Mouse (Mus musculus) embryo, embryonic 9.5 days (tissue): ENCODE measurements around the gene Gm20532.

Source experiments
- DNase-seq: peaks from one replicate; pipeline ENCODE4 v3.0.0-alpha.2; 2017; ENCODE audit errors: extremely low spot score

Gm20532 gene

GRCm38 (mm10) chr2:26621246-26621645 is 34.8 kb downstream of the Gm20532 start:
- no peak for DNase-seq

DNA sequence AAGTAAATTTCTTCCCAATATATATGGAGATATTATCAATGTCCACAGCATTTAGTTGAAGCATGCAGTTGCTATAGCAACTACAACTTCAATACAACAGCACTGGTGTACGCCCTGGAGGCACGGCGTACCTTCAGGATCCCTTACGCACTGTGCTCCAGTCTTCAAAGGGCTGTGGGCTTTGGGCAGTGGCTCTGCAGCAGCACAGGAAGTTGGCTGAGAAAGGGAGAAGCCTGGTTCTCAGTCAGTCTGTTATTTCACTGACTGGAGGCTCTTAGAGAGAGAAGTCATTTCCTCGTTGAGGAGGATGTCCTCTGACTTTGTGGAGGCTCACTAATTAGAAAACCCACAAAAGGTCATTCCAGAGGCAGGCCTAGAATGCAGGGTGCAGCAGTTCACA is 36.5 kb downstream of the Gm20532 start:
- no peak for DNase-seq

DNA sequence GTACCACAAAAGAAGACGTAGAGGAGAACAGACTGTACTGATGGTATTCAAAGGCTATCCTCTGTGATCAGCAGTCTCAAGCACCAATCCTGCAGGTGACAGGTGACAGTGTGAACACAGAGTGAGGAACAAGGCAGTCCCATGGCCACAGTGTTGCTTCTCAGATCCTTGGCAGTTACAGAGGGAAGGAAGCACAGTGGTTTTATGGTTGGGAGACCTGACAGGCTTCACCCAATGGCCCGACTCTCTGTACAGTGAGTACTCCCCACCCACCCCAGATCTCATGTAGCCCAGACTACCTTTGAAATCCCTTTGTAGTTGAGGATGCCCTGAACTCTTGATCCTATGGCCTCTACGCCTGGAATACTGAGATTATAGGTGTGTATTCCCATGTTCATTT is 39.0 kb downstream of the Gm20532 start:
- DNase-seq, result no peak

GRCm38 (mm10) chr2:26626081-26626480 is 39.6 kb downstream of the Gm20532 start:
- DNase-seq, result no peak

DNA sequence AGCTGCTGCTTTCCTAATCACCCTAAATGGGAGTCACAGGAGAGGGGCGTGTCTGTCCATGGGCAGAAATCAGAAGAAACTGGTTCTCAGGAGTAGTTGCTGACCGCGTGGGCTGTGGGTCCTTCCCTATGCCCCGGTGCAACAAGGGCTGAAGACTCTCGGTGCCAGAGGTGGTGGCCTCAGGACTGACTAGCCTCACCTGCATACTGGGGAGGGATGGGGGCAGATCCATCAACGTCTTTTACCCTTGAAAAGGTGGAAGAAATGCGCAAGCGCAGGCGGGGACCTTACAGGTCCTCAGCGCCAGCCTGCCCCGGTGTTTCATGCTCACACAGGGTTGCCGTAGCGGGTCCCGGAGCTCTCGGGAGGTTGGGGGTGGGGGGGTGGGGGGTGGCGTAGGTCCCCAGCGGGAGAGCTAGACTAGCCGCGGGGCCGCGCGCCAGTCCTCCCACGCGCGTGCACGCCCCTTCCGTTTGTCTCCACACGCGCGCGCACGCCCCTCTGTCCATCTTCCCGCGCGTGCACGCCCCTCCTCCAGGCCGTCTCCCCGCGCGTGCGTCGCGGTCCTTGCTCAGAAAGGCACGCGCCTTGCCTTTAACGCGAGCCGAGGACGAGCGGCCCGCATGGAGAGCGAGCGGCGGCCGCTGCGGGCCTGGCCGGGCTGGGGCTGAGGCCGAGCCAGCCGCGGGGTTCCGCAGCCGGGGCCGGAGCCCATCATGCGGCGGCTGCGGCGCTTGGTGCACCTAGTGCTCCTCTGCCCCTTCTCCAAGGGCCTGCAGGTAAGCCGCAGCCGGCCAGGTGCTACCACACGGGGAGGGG is 41.7 kb downstream of the Gm20532 start, which contains the start of gene Fam69b:
Gene Fam69b (plus strand): TSS at position 537 of the 819 bp plus-strand sequence.
- DNase-seq, result peak; percentile 79

- DNase-seq, result peak; percentile 55
Observed at GRCm38 (mm10) chr2:26628792-26629437, 42.5 kb downstream of the Gm20532 start.

DNA sequence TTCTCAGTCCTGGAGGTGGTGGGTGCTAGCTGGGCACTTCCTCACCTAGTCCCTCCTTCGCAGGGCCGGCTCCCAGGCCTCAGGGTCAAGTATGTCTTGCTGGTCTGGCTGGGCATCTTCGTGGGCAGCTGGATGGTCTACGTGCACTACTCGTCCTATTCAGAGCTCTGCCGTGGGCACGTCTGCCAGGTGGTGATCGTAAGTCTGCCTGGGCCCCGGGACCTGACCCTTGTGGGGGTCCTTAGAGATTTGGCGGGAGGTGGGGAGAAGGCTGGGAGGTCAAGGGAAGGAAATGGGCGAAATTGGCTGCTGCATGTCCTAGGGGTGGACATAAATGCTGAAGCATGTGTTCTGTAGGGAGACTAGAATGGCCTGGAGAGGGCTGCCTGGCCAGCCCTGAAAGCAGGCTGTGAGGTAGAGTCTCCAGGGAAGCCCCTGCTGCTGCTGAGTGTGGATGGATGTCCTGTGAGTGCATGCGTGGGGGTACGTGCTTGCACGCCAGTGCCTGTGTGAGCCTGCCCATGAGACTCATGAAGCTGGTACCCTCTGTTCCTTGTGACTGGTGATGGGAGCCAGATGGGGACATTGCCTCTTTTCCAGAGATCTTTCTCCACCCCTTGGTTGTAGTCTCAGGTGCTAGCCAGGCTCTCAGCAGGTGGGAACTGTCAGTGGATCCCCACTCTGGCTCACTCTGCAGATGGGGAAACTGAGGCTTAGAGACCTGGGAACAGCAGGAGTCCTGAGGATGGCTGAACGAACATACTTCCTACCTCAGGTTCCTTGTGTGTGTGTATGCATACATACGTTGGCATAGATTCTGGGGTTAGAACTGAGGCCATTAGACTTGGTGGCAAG is 46.3 kb downstream of the Gm20532 start:
- DNase-seq, result no peak

DNA sequence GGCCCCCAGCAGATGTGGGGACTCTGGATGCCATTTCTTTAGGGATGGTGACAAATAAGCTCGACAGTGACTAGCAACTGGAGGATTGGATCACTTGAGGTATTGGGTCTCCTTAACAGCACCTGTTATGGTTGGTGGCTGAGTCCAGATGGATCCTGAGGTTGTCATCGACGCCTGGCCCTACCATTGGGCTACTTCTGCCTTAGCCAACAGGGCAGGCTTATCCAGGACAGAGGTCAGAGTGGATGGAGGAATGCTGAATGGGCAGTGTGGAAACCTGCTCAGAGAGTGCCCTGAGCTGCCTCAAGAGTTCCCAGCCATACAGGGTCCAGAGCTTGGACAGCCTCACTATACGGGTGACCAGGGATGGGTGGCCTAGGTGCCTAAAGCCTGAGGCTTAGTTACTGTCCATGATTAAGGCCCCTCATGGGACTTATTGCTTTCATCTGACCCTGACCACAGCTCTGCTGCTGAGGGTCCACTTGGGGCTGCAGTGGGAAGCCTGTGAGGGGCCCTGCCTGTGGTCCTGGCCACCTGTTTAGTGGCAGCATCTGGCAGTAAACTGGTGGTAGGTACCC is 47.6 kb downstream of the Gm20532 start:
- no peak for DNase-seq

GRCm38 (mm10) chr2:26634629-26635488 is 48.4 kb downstream of the Gm20532 start:
- peak; percentile 55 for DNase-seq

- DNase-seq, result peak; percentile 46
Observed at GRCm38 (mm10) chr2:26635489-26636324, 49.3 kb downstream of the Gm20532 start.

GRCm38 (mm10) chr2:26636325-26636635 is 49.8 kb downstream of the Gm20532 start:
- no peak for DNase-seq

GRCm38 (mm10) chr2:26637316-26637932 is 51.0 kb downstream of the Gm20532 start:
- DNase-seq, result no peak

DNA sequence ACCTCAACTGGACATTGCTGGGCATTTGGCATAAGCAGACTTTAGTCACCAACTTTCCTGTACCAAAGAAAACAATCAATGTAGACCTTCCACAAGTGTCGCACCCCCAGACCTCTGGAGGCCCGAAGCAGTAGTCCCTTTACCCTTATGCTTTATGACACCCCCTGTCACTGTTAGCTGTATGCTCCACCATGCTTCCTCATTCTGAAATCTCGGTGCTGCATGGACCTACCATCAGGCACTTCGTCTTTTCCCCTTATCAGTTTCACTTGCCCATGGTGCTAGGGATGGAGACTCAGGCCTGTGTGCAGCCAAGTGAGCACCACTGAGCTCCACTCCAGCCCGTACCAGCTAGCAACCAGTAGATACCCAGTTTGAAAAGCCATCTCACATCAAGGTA is 51.6 kb downstream of the Gm20532 start:
- DNase-seq, result no peak

GRCm38 (mm10) chr2:26638572-26638971 is 52.1 kb downstream of the Gm20532 start:
- DNase-seq, result no peak

- DNase-seq, result peak; percentile 51
Observed at GRCm38 (mm10) chr2:26639083-26639482, 52.6 kb downstream of the Gm20532 start.

GRCm38 (mm10) chr2:26639838-26640830 is 53.7 kb downstream of the Gm20532 start:
- DNase-seq, result peak; percentile 98

GRCm38 (mm10) chr2:26641006-26641647 is 54.7 kb downstream of the Gm20532 start:
- no peak for DNase-seq

GRCm38 (mm10) chr2:26643942-26644341 is 57.5 kb downstream of the Gm20532 start:
- DNase-seq, result no peak
